8 mouse cellular contexts compared by ENCODE assay signal in genomic region chr4:139669847-139670246, GRCm38 (mm10). TPM values are rescaled to one million over a fixed set of nuclear protein-coding genes. Genes with fewer than 3 reads are reported as not detected.
DNase-seq lines count a peak whose midpoint lies in the region; ATAC-seq and TF ChIP-seq lines count a peak whose summit lies in the region.

No protein-coding gene starts in this region.

- intact Hi-C loops in left cerebral cortex, adult 2 months (cut with DNase I), result loop anchor here (2.0 kb wide), 1 partner anchor 25 kb away; no protein-coding TSS in a partner anchor

- no peak overlapping the region for H3K4me2 ChIP-seq in embryonic facial prominence, embryonic 14.5 days (ENCODE audit: low read depth, low read length)
- H3K4me2 ChIP-seq in hindbrain, postnatal 0 days (ENCODE audit: low read depth, low read length), result no peak overlapping the region
- H3K4me2 ChIP-seq in midbrain, embryonic 13.5 days (replicated peaks), result no peak overlapping the region

- DNase-seq in ovary, postnatal 14 days (ENCODE audit: low spot score), result peak; percentile 22
- no peak for DNase-seq in ovary, adult 18-20 months (ENCODE audit: low spot score)
- DNase-seq in adrenal gland, postnatal 14 days, result peak; percentile 69
- peak; percentile 56 for DNase-seq in embryonic facial prominence, embryonic 14.5 days (ENCODE audit: low spot score)
- peak; percentile 78 for DNase-seq in hindbrain, postnatal 0 days (ENCODE audit: low spot score)
- DNase-seq in left cerebral cortex, adult 2 months (ENCODE audit: extremely low spot score in 1 of 2, low spot score in 2 of 2), result peak; percentile 48 to 54

- TF ChIP-seq CTCF in hindbrain, postnatal 0 days (IDR thresholded peaks at IDR 0.05; ENCODE audit: low read depth), result peak; percentile 94
- peak; percentile 92 for TF ChIP-seq CTCF in left cerebral cortex, adult 2 months (IDR thresholded peaks at IDR 0.05)
- peak; percentile 98 for TF ChIP-seq CTCF in testis, adult 2 months (IDR thresholded peaks at IDR 0.05; ENCODE audit: control insufficient read depth, insufficient read depth, insufficient replicate concordance, low read depth, low read length)

- no peaks in the 10 kb centered on the region for H3K27me3 ChIP-seq in embryonic facial prominence, embryonic 14.5 days (replicated peaks; ENCODE audit: control insufficient read depth, insufficient read depth, low read length)
- H3K27me3 ChIP-seq in hindbrain, postnatal 0 days (ENCODE audit: insufficient read depth, low read length), result no peaks in the 10 kb centered on the region
- 0 out of 2 replicates have a peak, but pooled peaks cover 6% of the 10 kb centered on the region for H3K27me3 ChIP-seq in midbrain, embryonic 13.5 days
- H3K27me3 ChIP-seq in testis, adult 2 months (ENCODE audit: control insufficient read depth, insufficient read depth, low read length), result no peaks in the 10 kb centered on the region

- no peak for TF ChIP-seq POLR2A in testis, adult 2 months (IDR thresholded peaks at IDR 0.05; ENCODE audit: control insufficient read depth, low read depth, low read length)

- H3K4me1 ChIP-seq in embryonic facial prominence, embryonic 14.5 days (ENCODE audit: control insufficient read depth, insufficient read depth, low read length), result no peaks in the 10 kb centered on the region
- no peaks in the 10 kb centered on the region for H3K4me1 ChIP-seq in hindbrain, postnatal 0 days (ENCODE audit: insufficient read depth, low read length)
- H3K4me1 ChIP-seq in midbrain, embryonic 13.5 days (replicated peaks), result no peaks in the 10 kb centered on the region
- peaks cover 2% of the 10 kb centered on the region; the same call in 1 of the 2 replicates for H3K4me1 ChIP-seq in testis, adult 2 months (ENCODE audit: control insufficient read depth, insufficient read depth, low read length)

- WGBS in embryonic facial prominence, embryonic 14.5 days, result 20% methylated on average over 6 of the region's 6 CpGs
- 16% methylated on average over 6 of the region's 6 CpGs for WGBS in hindbrain, postnatal 0 days
- WGBS in midbrain, embryonic 13.5 days, result 15% methylated on average over 6 of the region's 6 CpGs

- no peaks in the 10 kb centered on the region for H3K36me3 ChIP-seq in embryonic facial prominence, embryonic 14.5 days (ENCODE audit: control insufficient read depth, insufficient read depth, low read length)
- H3K36me3 ChIP-seq in hindbrain, postnatal 0 days (ENCODE audit: insufficient read depth, low read length), result no peaks in the 10 kb centered on the region
- H3K36me3 ChIP-seq in midbrain, embryonic 13.5 days, result no peaks in the 10 kb centered on the region
- H3K36me3 ChIP-seq in testis, adult 2 months (ENCODE audit: control insufficient read depth, insufficient read depth, low read length), result no peaks in the 10 kb centered on the region

- no peaks in the 10 kb centered on the region for H3K9me3 ChIP-seq in embryonic facial prominence, embryonic 14.5 days (ENCODE audit: control insufficient read depth, low read length)
- no peaks in the 10 kb centered on the region for H3K9me3 ChIP-seq in hindbrain, postnatal 0 days (ENCODE audit: low read length)
- no peaks in the 10 kb centered on the region for H3K9me3 ChIP-seq in midbrain, embryonic 13.5 days

- no peak for ATAC-seq in embryonic facial prominence, embryonic 14.5 days (ENCODE audit: low read depth)
- peak; percentile 45; the same call in 1 of the 2 replicates for ATAC-seq in hindbrain, postnatal 0 days
- 0 out of 2 replicates have a peak, but pooled peaks have one; percentile 63 for ATAC-seq in midbrain, embryonic 13.5 days

- H3K4me3 ChIP-seq in embryonic facial prominence, embryonic 14.5 days (ENCODE audit: low read depth, low read length), result no peak overlapping the region
- H3K4me3 ChIP-seq in hindbrain, postnatal 0 days (ENCODE audit: low read length), result no peak overlapping the region
- no peak overlapping the region for H3K4me3 ChIP-seq in left cerebral cortex, adult 2 months
- no peak overlapping the region for H3K4me3 ChIP-seq in midbrain, embryonic 13.5 days (replicated peaks)
- no peak overlapping the region for H3K4me3 ChIP-seq in testis, adult 2 months (ENCODE audit: control insufficient read depth, low read depth, low read length)

- H3K9ac ChIP-seq in embryonic facial prominence, embryonic 14.5 days (ENCODE audit: low read depth, low read length), result no peak overlapping the region
- no peak overlapping the region for H3K9ac ChIP-seq in hindbrain, postnatal 0 days (replicated peaks; ENCODE audit: low read length)
- no peak overlapping the region for H3K9ac ChIP-seq in midbrain, embryonic 13.5 days (replicated peaks)

- H3K27ac ChIP-seq in embryonic facial prominence, embryonic 14.5 days (replicated peaks; ENCODE audit: low read depth, low read length), result no peak overlapping the region
- H3K27ac ChIP-seq in hindbrain, postnatal 0 days, result no peak overlapping the region
- no peak overlapping the region for H3K27ac ChIP-seq in left cerebral cortex, adult 2 months
- no peak overlapping the region for H3K27ac ChIP-seq in midbrain, embryonic 13.5 days
- H3K27ac ChIP-seq in testis, adult 2 months (ENCODE audit: control insufficient read depth, insufficient read depth, low read depth, low read length), result no peak overlapping the region

RNA-seq across cellular contexts. Expression of gene Tas1r2, which starts 16.5 kb away (rescaled TPM):
- total RNA-seq in adrenal gland, postnatal 14 days (2021), result not detected in 2 replicates
- polyA plus RNA-seq in embryonic facial prominence, embryonic 14.5 days (2014; fragmentation: Nextera tagmentation; extraction: Ambion mirVana), result not detected in 2 replicates
- not detected in 2 replicates for total RNA-seq in hindbrain, postnatal 0 days (2014; rRNA removed)
- polyA plus RNA-seq in hindbrain, postnatal 0 days (2015; fragmentation: Nextera tagmentation; extraction: Ambion mirVana), result not detected in 2 replicates
- not detected for total RNA-seq in left cerebral cortex, adult 2 months (2021)
- polyA plus RNA-seq in midbrain, embryonic 13.5 days (2015; fragmentation: Nextera tagmentation; extraction: Ambion mirVana), result not detected in 2 replicates
- polyA plus RNA-seq in testis, adult 2 months (2012; rRNA removed), result not detected in 2 replicates

RNA-seq across cellular contexts. Expression of gene Aldh4a1, which starts 47.2 kb away (rescaled TPM):
- 54.4 and 97.6 TPM in 2 replicates for total RNA-seq in adrenal gland, postnatal 14 days (2021)
- polyA plus RNA-seq in embryonic facial prominence, embryonic 14.5 days (2014; fragmentation: Nextera tagmentation; extraction: Ambion mirVana), result 21.1 and 23.9 TPM in 2 replicates
- total RNA-seq in hindbrain, postnatal 0 days (2014; rRNA removed), result 30.0 and 43.3 TPM in 2 replicates
- 26.6 and 27.6 TPM in 2 replicates for polyA plus RNA-seq in hindbrain, postnatal 0 days (2015; fragmentation: Nextera tagmentation; extraction: Ambion mirVana)
- total RNA-seq in left cerebral cortex, adult 2 months (2021), result 10 to 100 TPM; 16.9 to 17.0 TPM
- 18.0 and 20.0 TPM in 2 replicates for polyA plus RNA-seq in midbrain, embryonic 13.5 days (2015; fragmentation: Nextera tagmentation; extraction: Ambion mirVana)
- 7.0 and 7.2 TPM in 2 replicates for polyA plus RNA-seq in testis, adult 2 months (2012; rRNA removed)
